Mouse (Mus musculus) kidney, adult 2 months (tissue): Measurements from ENCODE around the gene 1700061G19Rik. TPM values are rescaled to one million over a fixed set of nuclear protein-coding genes. Genes with fewer than 3 reads are reported as not detected.

Source experiments
- DNase-seq: peaks from one replicate; pipeline ENCODE4 v3.0.0; 2021
- H3K27ac ChIP-seq: fragments of 200-500 bp; 2 replicates; pipeline ENCODE4 v1.5.1; 2012; ENCODE audit warnings: low read depth, low read length, control low read depth, inconsistent platforms; ENCODE audit not compliant: insufficient read depth
- H3K27me3 ChIP-seq: fragments of 200-500 bp; replicated peaks from 2 replicates; pipeline ENCODE4 v1.6.1; 2012; ENCODE audit warnings: mild to moderate bottlenecking, moderate library complexity, low read length, inconsistent platforms; ENCODE audit not compliant: control insufficient read depth, insufficient read depth
- H3K36me3 ChIP-seq: fragments of 200-500 bp; 2 replicates; pipeline ENCODE4 v1.6.1; 2012; ENCODE audit warnings: mild to moderate bottlenecking, moderate library complexity, low read length, inconsistent platforms; ENCODE audit not compliant: control insufficient read depth, insufficient read depth
- H3K4me1 ChIP-seq: fragments of 200-500 bp; 2 replicates; pipeline ENCODE4 v1.6.1; 2011; ENCODE audit warnings: low read length; ENCODE audit not compliant: control insufficient read depth, insufficient read depth
- H3K4me3 ChIP-seq: fragments of 200-500 bp; 2 replicates; pipeline ENCODE4 v1.5.1; 2011; ENCODE audit warnings: mild to moderate bottlenecking, low read depth, low read length, control low read depth; ENCODE audit not compliant: insufficient read depth
- CTCF ChIP-seq: fragments of 200-500 bp; conservative IDR thresholded peaks from 2 replicates; pipeline ENCODE4 v1.5.1; 2011; ENCODE audit warnings: low read depth, mild to moderate bottlenecking, control low read depth, low read length, moderate library complexity, mixed read lengths; ENCODE audit not compliant: insufficient read depth, insufficient read length
- POLR2A ChIP-seq: fragments of 200-500 bp; IDR thresholded peaks from one replicate; pipeline ENCODE4 v1.6.1; 2011; ENCODE audit warnings: low read depth, low read length, control low read depth
- WGBS: fragments of 180-500 bp; shearing (Covaris S2); methylation state at CpG from one replicate; pipeline ENCODE4 v1.1.7; 2018; 5-methylcytosine and 5-hydroxymethylcytosine counted together
- polyA plus RNA-seq: library from polyadenylated mRNA; depleted of rRNA; stranded (reverse); fragments of >200 nt; gene quantifications from 2 replicates; pipeline ENCODE4 v1.2.3, GENCODE M21; 2012

The 1700061G19Rik gene
- polyA plus RNA-seq, 1 experiment, result 0.03 TPM

DNA sequence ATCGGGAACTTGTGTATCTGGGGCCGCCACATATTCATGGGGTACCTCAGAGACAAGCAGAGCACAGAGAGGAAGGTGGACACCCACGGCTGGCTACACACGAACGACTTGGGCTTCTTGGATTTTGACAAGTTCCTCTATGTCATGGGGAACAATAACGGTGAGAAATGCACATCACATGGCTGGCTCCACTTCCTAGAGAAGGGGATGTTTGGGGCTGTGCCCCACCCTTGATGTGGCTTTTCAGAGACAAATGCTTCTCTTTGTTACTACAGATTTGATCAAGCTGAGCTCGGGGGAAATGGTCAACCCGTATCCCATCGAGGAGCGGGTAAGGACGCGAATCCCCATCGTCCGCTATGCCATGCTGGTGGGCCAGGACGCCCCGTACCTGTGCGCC lies 9.5 kb downstream of the 1700061G19Rik start:
- no peak for DNase-seq
- 82% methylated on average over 17 of the region's 17 CpGs for WGBS
- no peak for TF ChIP-seq POLR2A
- TF ChIP-seq CTCF, result no peak

DNA sequence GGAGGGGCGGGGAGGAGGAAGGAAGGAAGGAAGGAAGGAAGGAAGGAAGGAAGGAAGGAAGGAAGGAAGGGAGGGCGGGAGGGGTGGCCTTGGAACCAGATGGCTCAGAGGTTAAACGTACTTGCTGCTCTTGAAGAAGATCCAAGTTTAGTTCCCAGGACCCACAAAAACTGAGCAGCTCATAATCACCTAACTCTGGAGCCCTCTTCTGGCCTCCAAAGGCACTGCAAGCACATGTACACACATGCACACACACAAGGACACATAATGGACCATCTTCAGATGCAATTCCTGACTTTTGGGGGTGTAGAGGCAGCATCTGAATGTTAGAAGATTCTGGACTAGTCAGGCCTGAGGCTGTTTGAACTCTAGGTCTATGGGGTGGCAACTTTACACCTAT lies 12.8 kb downstream of the 1700061G19Rik start:
- 79% methylated on average over 2 of the region's 3 CpGs for WGBS
- Histone ChIP-seq H3K27ac (no peak overlapping the region), H3K27me3 (no peaks in the 10 kb centered on the region), H3K36me3 (no peaks in the 10 kb centered on the region), H3K4me1 (no peaks in the 10 kb centered on the region), H3K4me3 (no peak overlapping the region)
- no peak for DNase-seq
- TF ChIP-seq POLR2A (no peak), CTCF (no peak)

More for the DNA sequence above, 9.5 kb downstream of the 1700061G19Rik start:
- H3K4me3 ChIP-seq, result no peak overlapping the region
- no peaks in the 10 kb centered on the region for H3K36me3 ChIP-seq
- H3K27me3 ChIP-seq, result no peaks in the 10 kb centered on the region
- no peak overlapping the region for H3K27ac ChIP-seq
- no peaks in the 10 kb centered on the region for H3K4me1 ChIP-seq

- no peaks in the 10 kb centered on the region for H3K36me3 ChIP-seq
- 97% methylated on average over 2 of the region's 2 CpGs for WGBS
- H3K27me3 ChIP-seq, result no peaks in the 10 kb centered on the region
- TF ChIP-seq POLR2A (no peak), CTCF (no peak)
- H3K27ac ChIP-seq, result no peak overlapping the region
- H3K4me3 ChIP-seq, result no peak overlapping the region
- DNase-seq, result no peak
- H3K4me1 ChIP-seq, result no peaks in the 10 kb centered on the region
These were observed 14.7 kb downstream of the 1700061G19Rik start for GRCm38 (mm10) chr17:56890018-56890417.

GRCm38 (mm10) chr17:56895368-56895918 lies 20.2 kb downstream of the 1700061G19Rik start:
- Histone ChIP-seq H3K27me3 (no peaks in the 10 kb centered on the region), H3K4me1 (no peaks in the 10 kb centered on the region), H3K36me3 (no peaks in the 10 kb centered on the region), H3K27ac (no peak overlapping the region), H3K4me3 (no peak overlapping the region)
- no peak for TF ChIP-seq POLR2A
- TF ChIP-seq CTCF, result no peak
- peak; percentile 40 for DNase-seq
- WGBS, result 67% methylated on average over 9 of the region's 9 CpGs

- Histone ChIP-seq H3K4me3 (no peak overlapping the region), H3K36me3 (no peaks in the 10 kb centered on the region)
- WGBS, result 88% methylated on average over 6 of the region's 6 CpGs
These were observed 21.3 kb downstream of the 1700061G19Rik start for GRCm38 (mm10) chr17:56896513-56897129.

GRCm38 (mm10) chr17:56897630-56898195 lies 22.4 kb downstream of the 1700061G19Rik start:
- peak; percentile 83 for DNase-seq
- H3K36me3 ChIP-seq, result no peaks in the 10 kb centered on the region
- WGBS, result 68% methylated on average over 7 of the region's 7 CpGs
- H3K27me3 ChIP-seq, result no peaks in the 10 kb centered on the region
- H3K4me1 ChIP-seq, result no peaks in the 10 kb centered on the region
- H3K4me3 ChIP-seq, result no peak overlapping the region
- TF ChIP-seq POLR2A, result no peak
- peak; percentile 97 for TF ChIP-seq CTCF
- H3K27ac ChIP-seq, result no peak overlapping the region

More at GRCm38 (mm10) chr17:56896513-56897129, 21.3 kb downstream of the 1700061G19Rik start:
- DNase-seq, result no peak
- Histone ChIP-seq H3K27me3 (no peaks in the 10 kb centered on the region), H3K27ac (no peak overlapping the region), H3K4me1 (no peaks in the 10 kb centered on the region)
- no peak for TF ChIP-seq CTCF
- no peak for TF ChIP-seq POLR2A

DNA sequence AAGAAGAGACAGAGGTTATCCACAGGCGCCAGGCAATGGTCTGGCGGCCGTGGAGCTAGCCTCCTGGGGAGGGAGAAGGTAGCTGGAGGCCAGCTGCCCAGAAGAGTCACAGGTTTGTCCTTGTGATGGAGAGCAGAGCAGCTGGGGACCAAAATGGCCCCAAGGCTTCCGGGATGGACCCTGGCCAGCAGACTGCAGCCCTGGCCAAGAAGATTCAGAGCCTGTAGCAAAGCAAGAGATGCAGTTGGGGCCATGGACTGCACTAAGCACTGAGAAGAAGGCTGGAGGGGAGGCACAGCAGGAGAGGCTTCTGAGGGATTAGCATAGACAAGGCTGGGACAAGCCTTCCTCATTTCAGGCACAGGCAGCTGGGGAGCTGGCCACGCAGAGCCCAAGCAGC lies 27.4 kb downstream of the 1700061G19Rik start:
- no peak for TF ChIP-seq CTCF
- TF ChIP-seq POLR2A, result no peak
- 79% methylated on average over 5 of the region's 5 CpGs for whole genome bisulfite sequencing

More for the DNA sequence above, 27.4 kb downstream of the 1700061G19Rik start:
- no peaks in the 10 kb centered on the region for H3K27me3 ChIP-seq
- no peaks in the 10 kb centered on the region for H3K4me1 ChIP-seq
- no peak overlapping the region for H3K4me3 ChIP-seq
- DNase-seq, result peak; percentile 39
- no peak overlapping the region for H3K27ac ChIP-seq
- H3K36me3 ChIP-seq, result no peaks in the 10 kb centered on the region
